Mouse (Mus musculus) adrenal gland, postnatal 0 days (tissue): ENCODE results near the gene Gm5114. TPM values are rescaled to one million over a fixed set of nuclear protein-coding genes. Genes with fewer than 3 reads are reported as not detected.

Source experiments
- microRNA-seq: library from miRNA; unstranded; fragments of <30 nt; microRNA quantifications from one replicate; pipeline ENCODE4, GENCODE M21; 2016; ENCODE audit warnings: borderline replicate concordance; ENCODE audit not compliant: insufficient number of aligned reads
- polyA plus RNA-seq: library from polyadenylated mRNA; unstranded; fragments of >200 nt; fragmentation: Nextera tagmentation; extraction: Ambion mirVana; gene quantifications from 2 replicates; pipeline ENCODE4 v1.2.1, GENCODE M21; 2015

Gene Gm5114
- not detected in 2 replicates for polyA plus RNA-seq

DNA sequence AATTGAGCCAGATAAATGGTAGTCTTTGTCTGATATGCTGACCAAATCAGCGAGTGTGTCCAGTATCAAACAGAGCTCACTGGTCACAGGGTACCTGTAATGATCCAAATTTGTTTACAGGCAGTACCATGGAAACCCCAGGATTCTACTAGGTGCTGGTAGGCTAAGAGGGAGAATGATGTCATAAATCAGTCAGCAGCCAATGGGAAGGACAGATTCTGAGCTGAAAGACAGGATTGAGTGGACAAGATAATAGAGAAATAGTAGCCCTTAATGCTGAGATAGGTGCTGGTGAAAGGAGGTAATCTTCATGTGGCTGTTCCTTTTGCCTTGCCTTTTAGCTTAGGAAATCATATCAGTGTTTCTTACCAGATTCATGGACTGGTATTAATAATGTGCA, at the start of gene Gm5114:
Gm5114 (minus strand) TSS at position 101 of the 400 bp plus-strand sequence.

Small RNA genes within 50 kb of the gene (microRNA-seq; reads per million reads assigned to microRNA genes)
- not detected for gene Gm27437

Other genes starting within 250 kb of the Gm5114 start
- gene Zfp619, start 104.6 kb upstream of the Gm5114 start, polyA plus RNA-seq = 0.47 and 0.94 TPM in 2 replicates